Mouse (Mus musculus) layer of hippocampus, postnatal 10 days (tissue): ENCODE measurements at regions not wholly inside any gene's neighbourhood (a gene's known extent, or its start where the extent isn't known, plus 50 kb on each side); places are given as distances from the start of the nearest gene placed in this dataset.

Experiments
- DNase-seq, 2 experiments: peaks; one replicate each; pipeline ENCODE4 v3.0.0; 2021; ENCODE audit warnings: low spot score in 2 of 2

DNA sequence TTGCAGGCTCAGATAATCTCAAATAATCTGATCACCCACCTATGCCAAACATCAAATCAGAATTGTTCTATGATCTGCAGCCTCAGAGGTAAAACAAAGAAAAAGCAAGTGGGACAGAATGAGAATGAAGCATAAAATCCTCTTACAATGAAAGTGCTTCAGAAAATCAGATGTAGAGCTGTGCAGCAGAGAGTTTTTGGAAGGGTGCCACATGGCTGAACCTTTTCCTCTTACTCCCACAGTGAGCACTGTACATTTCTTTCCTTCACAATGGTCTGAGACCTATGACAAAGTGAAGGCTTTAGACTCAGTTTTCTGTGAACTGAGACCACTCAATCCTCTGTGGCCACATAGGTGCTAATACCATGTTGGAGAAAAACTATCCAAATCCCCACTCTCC, 116.4 kb upstream of the Rag2 start:
- DNase-seq = no peak
